Mouse (Mus musculus) kidney, adult 18-20 months (tissue): ENCODE results near the gene Sdhaf1.

Source experiments
- DNase-seq: peaks from one replicate; pipeline ENCODE4 v3.0.0; 2021

The Sdhaf1 gene

GRCm38 (mm10) chr7:30291215-30292131 is 32.2 kb downstream of the Sdhaf1 start, which contains the start of gene Clip3:
Gene Clip3 (plus strand): TSS chr7:30291728.
- no peak for DNase-seq

GRCm38 (mm10) chr7:30289714-30290399 is 33.8 kb downstream of the Sdhaf1 start:
- no peak for DNase-seq

DNA sequence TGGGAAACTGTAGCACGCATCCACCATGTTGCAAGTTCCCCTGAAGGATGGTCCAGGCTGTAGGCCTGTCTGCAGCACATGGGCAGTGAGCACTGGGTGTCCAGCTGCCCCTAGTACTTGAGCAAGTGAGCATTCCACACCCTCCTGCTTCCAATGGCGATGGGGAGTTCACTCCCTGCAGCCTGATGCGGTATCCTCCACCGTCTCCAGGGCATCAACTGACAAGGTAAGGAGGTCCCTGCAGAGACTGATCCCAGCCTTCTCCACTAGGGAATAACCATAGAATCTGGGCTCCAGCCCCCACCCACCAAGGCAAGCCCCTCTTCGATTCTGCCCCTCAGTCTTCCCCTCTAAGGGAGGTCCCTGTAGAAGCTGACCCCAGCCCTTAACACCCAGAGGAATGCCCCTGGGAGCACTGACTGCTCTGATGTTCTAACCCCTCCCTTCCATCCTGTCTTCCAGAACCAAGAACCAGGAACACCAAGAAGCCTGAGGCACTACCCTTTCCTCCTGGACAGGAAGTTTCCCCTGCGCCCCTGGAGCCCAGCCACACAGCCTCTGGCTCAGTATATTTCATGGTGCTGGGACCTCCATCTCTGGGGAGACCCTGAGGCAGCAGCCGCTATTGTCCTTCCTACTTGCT is 34.5 kb downstream of the Sdhaf1 start:
- no peak for DNase-seq

- no peak for DNase-seq
Measured at GRCm38 (mm10) chr7:30288046-30288445, 35.6 kb downstream of the Sdhaf1 start.

- DNase-seq = no peak
Measured at GRCm38 (mm10) chr7:30286701-30287410, 36.8 kb downstream of the Sdhaf1 start.

DNA sequence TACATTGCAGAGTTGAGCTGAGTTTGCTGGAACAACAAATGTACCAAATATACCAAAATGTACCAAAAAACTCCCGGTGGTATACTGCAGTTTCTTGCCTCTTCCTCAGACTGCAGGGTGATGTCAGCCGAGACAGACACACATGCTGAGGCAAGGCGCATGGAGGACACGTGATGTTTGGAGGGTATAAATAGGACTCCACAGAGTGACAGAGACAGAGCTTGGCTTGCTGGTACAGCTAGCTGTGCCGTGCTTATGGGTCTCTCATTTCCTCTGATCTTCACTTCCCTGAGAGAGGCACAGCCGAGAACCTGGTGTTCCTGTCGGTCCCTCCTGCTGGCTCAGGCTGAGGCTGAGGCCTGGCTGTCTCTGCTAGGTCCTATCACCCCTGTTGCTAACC is 41.0 kb downstream of the Sdhaf1 start:
- DNase-seq = no peak

- DNase-seq = no peak
Measured at GRCm38 (mm10) chr7:30281522-30281921, 42.2 kb downstream of the Sdhaf1 start.

DNA sequence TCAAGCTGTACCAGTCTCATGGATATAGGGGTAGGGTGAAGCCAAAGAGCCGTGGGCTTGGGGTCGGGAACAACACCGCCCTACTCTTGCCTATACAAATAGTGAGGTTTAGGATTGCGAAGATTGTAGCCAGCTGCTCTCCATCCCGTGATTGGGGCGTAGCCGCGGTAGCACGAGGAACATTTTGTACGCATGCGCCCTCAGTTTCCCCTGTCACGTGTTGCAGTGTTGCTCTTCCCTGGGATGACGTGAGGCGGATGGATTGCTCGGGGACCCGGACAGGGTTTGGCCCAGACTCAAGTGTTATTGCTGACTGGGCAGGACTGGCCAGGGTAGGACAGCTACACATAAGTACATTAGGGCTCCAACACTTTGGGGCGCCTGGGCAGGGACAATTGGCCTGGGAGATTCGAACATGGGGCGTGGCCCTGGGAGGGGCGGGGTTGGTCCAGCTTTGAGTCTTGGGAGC is 43.0 kb downstream of the Sdhaf1 start:
- peak; percentile 85 for DNase-seq

GRCm38 (mm10) chr7:30279951-30280669 is 43.6 kb downstream of the Sdhaf1 start, which contains the start of the genes Thap8 and Wdr62:
Gene Thap8 (plus strand): TSS chr7:30280094.
Gene Wdr62 (minus strand): TSS chr7:30280419.
- peak; percentile 92 for DNase-seq

- no peak for DNase-seq
Measured at GRCm38 (mm10) chr7:30279536-30279935, 44.2 kb downstream of the Sdhaf1 start.

DNA sequence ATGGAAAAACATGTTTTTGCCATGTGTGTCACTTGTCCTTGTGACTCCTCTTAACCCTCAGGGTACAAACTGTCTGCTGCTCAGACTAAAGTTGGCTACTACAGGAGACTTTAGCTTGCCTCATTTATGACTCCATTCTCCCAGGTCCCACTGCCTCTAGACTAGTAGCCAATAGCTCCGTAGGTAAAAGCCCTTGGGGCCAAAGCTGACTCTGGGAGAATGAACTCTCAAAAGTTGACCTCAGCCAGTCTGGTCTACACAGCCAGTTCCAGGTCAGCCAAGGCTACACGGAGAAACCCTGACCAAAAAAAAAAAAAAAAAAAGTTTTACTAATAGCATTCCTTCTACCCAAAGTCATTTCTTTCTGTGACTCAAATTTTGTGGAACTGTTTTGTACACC is 44.8 kb downstream of the Sdhaf1 start:
- DNase-seq = no peak

DNA sequence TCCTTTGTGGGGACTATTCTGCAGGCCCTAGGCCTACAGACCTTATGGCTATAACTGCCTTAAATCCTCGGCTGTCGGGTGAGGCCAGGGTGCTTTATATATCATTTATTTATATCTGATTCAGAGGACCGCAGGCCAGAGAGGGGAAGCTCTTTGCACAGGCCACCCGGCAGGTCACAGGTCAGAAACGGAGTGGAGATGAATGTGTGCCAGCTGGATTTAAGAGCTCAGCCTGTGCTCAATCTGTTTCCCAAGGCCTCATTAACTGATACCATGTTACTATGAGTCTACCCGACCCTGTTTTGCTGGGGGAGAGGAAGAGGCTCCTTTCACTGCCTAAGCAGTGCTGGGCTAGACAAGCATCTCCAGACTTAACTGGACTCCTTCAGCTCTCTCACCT is 49.3 kb downstream of the Sdhaf1 start:
- DNase-seq = no peak
